Mouse (Mus musculus): Measurements from ENCODE around the gene Dagla. TPM values are rescaled to one million over a fixed set of nuclear protein-coding genes. Genes with fewer than 3 reads are reported as not detected.

Gene Dagla
- polyA plus RNA-seq, 1 experiment from 2014 or later, result 1.3 TPM

DNA sequence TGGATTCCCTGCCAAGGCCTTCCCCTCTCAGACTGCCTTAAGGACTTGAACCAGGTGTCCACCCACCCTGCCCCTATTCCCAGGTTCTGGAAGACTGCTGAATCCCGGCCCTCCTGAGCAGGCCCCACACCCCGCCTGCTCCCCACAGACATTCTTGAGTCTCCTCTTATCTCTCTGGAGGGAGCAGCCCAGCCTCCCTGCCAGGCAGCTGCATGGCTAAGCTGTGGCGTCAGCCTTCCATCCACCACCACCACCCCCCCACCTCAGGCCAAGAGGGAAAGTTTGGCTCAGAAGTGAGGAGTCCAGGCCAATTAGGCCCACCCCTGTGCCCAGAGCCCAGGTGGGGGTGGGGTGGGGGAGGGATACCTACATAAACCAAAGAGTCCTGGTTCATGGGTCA is 66.2 kb downstream of the Dagla start:
- peak overlapping the region; percentile 61 for H3K27ac ChIP-seq (ENCODE audit: poor library complexity, severe bottlenecking)
- H3K4me1 ChIP-seq (replicated peaks), result peaks cover 45% of the 10 kb centered on the region
- 27% methylated on average over 3 of the region's 3 CpGs for WGBS
- no peaks in the 10 kb centered on the region for H3K9me3 ChIP-seq (replicated peaks)
- 0 out of 2 replicates have a peak overlapping the region, but pooled peaks have one; percentile 20 for H3K9ac ChIP-seq
- H3K27me3 ChIP-seq (replicated peaks), result peaks cover 10% of the 10 kb centered on the region
- H3K4me3 ChIP-seq, result no peak overlapping the region
- ATAC-seq (ENCODE audit: insufficient number of reproducible peaks, low FRiP score), result peak; percentile 16; the same call in 1 of the 2 replicates
- H3K36me3 ChIP-seq, result no peaks in the 10 kb centered on the region
- peak overlapping the region; percentile 77 for H3K4me2 ChIP-seq

DNA sequence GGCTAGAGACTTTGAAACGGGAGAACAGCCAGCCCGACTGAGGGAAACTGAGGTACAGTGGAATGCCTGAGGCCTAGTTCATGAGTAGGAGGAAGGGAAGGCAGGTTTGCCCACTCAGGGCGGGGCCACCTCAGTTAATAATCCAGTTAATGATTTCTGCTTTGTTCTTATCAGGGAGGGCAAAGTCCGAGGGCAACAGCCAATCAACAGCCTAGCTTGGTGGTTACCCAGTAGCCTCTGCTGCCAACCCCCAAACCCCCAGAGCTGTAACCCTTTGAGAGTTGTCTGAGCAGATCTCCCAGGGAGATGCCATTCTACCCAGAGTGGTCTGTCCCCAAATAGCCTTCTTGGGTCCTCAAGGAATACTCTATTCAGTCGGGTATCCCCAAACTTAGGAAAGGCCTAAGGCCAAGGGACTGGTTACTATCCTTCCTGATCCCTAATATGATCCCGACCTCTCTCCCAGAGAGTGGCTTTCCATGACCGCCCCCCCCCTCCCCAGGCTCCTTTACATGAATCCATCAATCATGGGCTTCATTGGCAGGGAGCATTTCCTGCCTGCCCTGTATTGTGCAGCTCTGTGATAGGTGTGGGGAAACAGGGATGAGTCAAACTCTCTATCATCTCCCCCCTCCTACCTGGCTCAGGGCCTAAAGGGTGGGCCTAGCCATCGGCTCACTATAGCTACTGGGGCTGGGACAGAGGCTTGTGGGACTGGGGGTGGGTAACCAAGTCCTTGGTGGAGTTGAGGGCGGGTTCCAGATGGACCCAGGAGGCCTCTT is 68.7 kb downstream of the Dagla start:
- Histone ChIP-seq H3K27me3 (replicated peaks) (peaks cover 20% of the 10 kb centered on the region), H3K9me3 (replicated peaks) (no peaks in the 10 kb centered on the region), H3K4me2 (no peak overlapping the region), H3K4me3 (no peak overlapping the region), H3K9ac (no peak overlapping the region), H3K27ac (ENCODE audit: poor library complexity, severe bottlenecking) (no peak overlapping the region), H3K36me3 (no peaks in the 10 kb centered on the region), H3K4me1 (replicated peaks) (peaks cover 50% of the 10 kb centered on the region)
- 75% methylated on average over 9 of the region's 9 CpGs for WGBS
- no peak for ATAC-seq (ENCODE audit: insufficient number of reproducible peaks, low FRiP score)

DNA sequence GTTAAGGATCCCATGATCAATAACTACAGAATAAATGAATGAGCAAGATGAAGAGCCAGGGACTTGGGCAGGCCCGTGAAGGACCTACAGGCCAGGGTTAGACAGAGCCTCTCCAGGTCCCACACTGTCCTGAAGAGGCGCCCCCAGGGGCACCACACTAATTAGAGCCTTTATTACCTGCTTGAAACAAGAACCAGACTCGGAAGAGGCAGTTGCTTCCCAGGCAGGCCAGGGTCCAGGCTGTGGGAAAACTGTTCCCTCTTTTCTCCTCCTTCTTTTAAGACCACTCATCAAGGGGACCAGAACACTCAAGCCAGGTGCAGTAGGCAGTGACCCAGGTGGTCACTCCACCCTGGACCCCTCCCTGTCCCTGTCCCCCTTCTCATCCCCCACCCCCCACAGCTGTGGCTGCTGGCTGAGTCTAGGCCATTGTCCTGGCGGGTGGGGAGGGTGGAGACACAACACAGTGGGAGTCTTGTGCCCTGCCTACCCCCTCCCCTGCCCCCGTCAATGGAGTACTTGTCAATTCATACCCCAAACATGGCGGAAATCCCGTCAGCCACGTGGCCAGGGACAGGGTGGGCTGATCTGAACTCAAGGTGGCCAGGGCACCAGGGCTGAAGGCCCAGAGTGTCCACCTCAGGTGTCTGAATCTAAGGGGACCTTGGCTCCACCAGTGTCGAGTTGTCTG is 72.2 kb downstream of the Dagla start:
- ATAC-seq (ENCODE audit: insufficient number of reproducible peaks, low FRiP score), result no peak
- Histone ChIP-seq H3K4me3 (no peak overlapping the region), H3K27me3 (replicated peaks) (peaks cover 11% of the 10 kb centered on the region; the same call in 1 of the 2 replicates), H3K9me3 (replicated peaks) (no peaks in the 10 kb centered on the region), H3K9ac (no peak overlapping the region), H3K4me1 (replicated peaks) (peaks cover 32% of the 10 kb centered on the region), H3K36me3 (no peaks in the 10 kb centered on the region), H3K4me2 (no peak overlapping the region), H3K27ac (ENCODE audit: poor library complexity, severe bottlenecking) (peak overlapping the region; percentile 13; the same call in 1 of the 2 replicates)
- WGBS, result 52% methylated on average over 9 of the region's 9 CpGs

DNA sequence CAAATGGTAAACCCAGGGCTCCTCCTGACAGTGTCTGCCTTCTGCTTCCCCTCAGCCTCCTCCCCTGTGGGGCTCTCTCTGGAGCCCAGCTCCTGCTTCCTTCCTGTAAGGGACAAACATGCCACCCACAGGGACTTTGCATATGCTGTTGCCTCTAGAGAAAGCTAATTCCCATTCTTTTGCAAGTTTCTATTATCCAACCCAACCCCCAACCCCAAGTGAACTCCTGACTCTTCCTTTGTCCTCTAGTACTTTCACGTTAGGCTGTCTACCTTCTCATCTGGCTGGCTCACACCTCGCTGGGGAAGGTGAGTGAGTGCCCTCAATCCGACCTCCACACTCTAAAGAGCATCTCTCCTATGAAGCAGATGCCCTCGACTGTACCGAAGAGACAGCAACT is 72.8 kb downstream of the Dagla start:
- no peaks in the 10 kb centered on the region for H3K36me3 ChIP-seq
- H3K27ac ChIP-seq (ENCODE audit: poor library complexity, severe bottlenecking), result peak overlapping the region; percentile 28; the same call in 1 of the 2 replicates
- H3K27me3 ChIP-seq (replicated peaks), result peaks cover 11% of the 10 kb centered on the region; the same call in 1 of the 2 replicates
- H3K9me3 ChIP-seq (replicated peaks), result no peaks in the 10 kb centered on the region
- H3K4me1 ChIP-seq (replicated peaks), result peaks cover 32% of the 10 kb centered on the region
- H3K4me3 ChIP-seq, result no peak overlapping the region
- WGBS, result 25% methylated on average over 5 of the region's 5 CpGs
- ATAC-seq (ENCODE audit: insufficient number of reproducible peaks, low FRiP score), result no peak
- H3K4me2 ChIP-seq, result no peak overlapping the region
- H3K9ac ChIP-seq, result no peak overlapping the region

DNA sequence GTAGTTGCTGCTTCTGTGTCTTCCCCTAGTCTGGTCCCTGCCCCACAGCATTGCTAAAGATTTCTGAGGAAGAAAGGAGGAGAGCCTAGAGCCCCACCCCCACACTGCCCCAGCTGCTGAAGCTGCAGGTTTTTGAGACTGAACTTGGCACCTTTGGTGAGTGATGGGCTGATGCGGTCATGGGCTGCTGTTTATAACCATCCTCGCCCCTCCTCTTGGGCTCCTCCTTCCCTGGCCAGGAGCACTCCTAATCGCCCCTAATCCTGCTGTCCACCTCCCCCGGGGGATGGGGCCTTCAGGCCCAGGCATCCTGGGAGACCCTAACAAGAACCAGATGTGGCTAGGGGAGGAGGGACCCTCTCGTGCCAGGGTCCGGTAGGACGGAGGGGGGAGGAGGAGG is 73.7 kb downstream of the Dagla start:
- Histone ChIP-seq H3K9me3 (replicated peaks) (no peaks in the 10 kb centered on the region), H3K27ac (ENCODE audit: poor library complexity, severe bottlenecking) (peak overlapping the region; percentile 28; the same call in 1 of the 2 replicates), H3K4me1 (replicated peaks) (peaks cover 28% of the 10 kb centered on the region), H3K4me3 (no peak overlapping the region), H3K9ac (no peak overlapping the region), H3K4me2 (no peak overlapping the region; the same call in 1 of the 2 replicates), H3K36me3 (no peaks in the 10 kb centered on the region), H3K27me3 (replicated peaks) (peaks cover 11% of the 10 kb centered on the region; the same call in 1 of the 2 replicates)
- 0 out of 2 replicates have a peak, but pooled peaks have one; percentile 29 for ATAC-seq (ENCODE audit: insufficient number of reproducible peaks, low FRiP score)
- WGBS, result 12% methylated on average over 7 of the region's 7 CpGs

DNA sequence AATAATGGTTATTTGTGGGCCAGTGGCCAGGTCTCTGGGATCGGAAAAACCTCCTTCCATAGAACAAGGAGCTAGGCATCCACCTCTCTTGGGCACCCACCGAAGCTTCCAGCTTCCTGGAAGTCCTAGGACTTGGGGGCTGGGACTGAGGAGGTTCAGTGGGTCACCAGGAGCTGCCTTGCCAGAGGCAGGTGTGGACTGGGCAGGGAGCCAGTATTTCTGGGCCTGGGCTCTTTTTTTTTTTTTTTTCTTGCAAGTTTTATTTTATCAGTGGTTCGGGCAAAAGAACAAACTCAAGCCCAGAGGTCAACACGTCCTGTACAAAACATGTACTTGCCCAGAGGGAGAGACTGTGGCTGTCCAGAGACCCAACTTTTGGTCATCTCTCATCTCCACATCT is 78.9 kb downstream of the Dagla start:
- H3K4me1 ChIP-seq (replicated peaks), result peaks cover 47% of the 10 kb centered on the region
- no peaks in the 10 kb centered on the region for H3K36me3 ChIP-seq
- H3K4me2 ChIP-seq, result no peak overlapping the region
- no peaks in the 10 kb centered on the region for H3K9me3 ChIP-seq (replicated peaks)
- WGBS, result 51% methylated on average over 4 of the region's 4 CpGs
- no peak overlapping the region for H3K4me3 ChIP-seq
- ATAC-seq (ENCODE audit: insufficient number of reproducible peaks, low FRiP score), result no peak
- H3K27ac ChIP-seq (ENCODE audit: poor library complexity, severe bottlenecking), result no peak overlapping the region
- H3K27me3 ChIP-seq (replicated peaks), result no peaks in the 10 kb centered on the region
- no peak overlapping the region for H3K9ac ChIP-seq

DNA sequence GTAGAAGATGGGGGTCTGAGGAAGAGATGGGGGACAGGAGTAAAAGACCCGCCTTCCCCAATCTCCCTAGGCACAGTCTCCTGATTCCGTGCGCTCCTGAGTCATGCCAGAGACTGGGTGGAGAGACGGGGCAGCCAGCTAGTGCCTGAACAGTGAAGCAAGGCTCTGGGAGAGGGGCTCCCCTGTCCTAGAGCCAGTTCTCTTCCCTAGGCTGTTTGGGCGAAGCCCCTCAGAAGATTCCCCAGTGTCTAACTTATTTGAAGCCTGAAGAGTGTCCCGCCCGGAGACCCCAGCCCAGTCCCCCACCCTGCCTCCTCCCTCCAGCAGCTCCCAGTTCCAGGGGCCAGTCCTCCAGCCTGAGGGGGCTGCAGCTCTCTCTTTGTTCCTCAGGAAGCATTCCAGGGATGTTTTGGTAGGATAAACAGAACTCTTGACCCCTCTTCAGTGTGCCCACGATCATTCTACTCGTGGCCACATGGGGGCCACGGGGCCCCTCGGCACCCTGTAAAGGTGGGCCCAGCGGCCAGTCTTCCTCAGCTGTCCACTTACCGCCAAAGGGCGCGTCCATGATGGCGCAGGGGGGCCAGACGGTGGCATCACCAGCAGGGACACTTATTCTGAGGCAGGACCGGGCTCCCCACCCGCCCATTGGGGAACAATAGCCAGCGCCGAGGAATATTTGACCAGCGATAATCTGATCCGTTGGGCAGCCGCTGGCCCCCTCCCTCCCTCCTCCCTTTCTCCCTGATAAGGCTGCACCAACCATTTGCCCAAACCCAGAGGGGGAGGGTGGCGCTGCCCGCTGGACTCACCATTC is 79.8 kb downstream of the Dagla start:
- Histone ChIP-seq H3K27ac (ENCODE audit: poor library complexity, severe bottlenecking) (peak overlapping the region; percentile 14), H3K4me2 (peak overlapping the region; percentile 65), H3K9me3 (replicated peaks) (no peaks in the 10 kb centered on the region), H3K27me3 (replicated peaks) (no peaks in the 10 kb centered on the region), H3K4me1 (replicated peaks) (peaks cover 40% of the 10 kb centered on the region), H3K9ac (peak overlapping the region; percentile 54; the same call in 1 of the 2 replicates), H3K4me3 (peak overlapping the region; percentile 33), H3K36me3 (0 out of 2 replicates have a peak, but pooled peaks cover 6% of the 10 kb centered on the region)
- WGBS, result 15% methylated on average over 26 of the region's 26 CpGs
- ATAC-seq (ENCODE audit: insufficient number of reproducible peaks, low FRiP score), result peak; percentile 12

DNA sequence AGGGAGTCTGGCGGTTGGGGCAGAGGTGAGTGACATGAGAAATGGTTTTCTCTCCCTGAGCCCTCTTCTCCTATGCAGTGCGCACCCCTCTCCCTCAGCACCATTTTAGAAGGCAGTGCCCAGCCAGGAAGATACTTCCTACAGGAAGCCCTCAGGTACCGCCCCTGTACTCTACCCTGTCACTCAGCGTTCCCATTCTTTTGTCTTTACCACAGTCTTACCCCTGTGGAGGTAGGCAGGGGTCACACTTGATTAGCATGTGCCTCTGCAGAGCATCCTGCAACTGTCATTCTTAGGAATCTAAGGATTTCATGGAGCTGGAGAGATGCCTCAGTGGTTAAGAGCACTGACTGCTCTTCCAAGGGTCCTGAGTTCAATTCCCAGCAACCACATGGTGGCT is 81.1 kb downstream of the Dagla start:
- 74% methylated on average over 4 of the region's 4 CpGs for WGBS
- no peak for ATAC-seq (ENCODE audit: insufficient number of reproducible peaks, low FRiP score)

DNA sequence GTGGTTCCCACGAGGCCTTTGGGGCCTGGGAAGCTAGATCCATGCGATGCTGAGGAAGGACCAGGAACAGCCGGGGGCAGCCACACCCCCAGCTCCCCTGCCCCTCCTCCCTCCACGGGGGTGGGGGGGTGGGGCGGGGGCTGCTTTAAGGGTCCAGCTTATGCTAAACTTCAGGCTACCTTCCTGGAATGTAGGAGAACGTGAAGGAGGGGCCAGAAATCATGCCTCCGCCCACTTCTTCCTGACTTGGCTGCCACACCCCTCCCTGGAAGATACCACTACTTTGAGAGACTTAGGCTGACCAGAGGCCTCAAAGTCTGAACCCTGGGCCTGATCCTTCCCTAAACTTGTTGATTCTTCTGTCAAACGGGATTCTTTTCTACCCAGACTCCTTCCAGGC is 82.0 kb downstream of the Dagla start:
- 0 out of 2 replicates have a peak overlapping the region, but pooled peaks have one; percentile 0 for H3K27ac ChIP-seq (ENCODE audit: poor library complexity, severe bottlenecking)
- 0 out of 2 replicates have a peak, but pooled peaks cover 6% of the 10 kb centered on the region for H3K36me3 ChIP-seq
- H3K9me3 ChIP-seq (replicated peaks), result no peaks in the 10 kb centered on the region
- no peak overlapping the region for H3K9ac ChIP-seq
- 36% methylated on average over 7 of the region's 8 CpGs for WGBS
- no peak overlapping the region for H3K4me2 ChIP-seq
- H3K4me1 ChIP-seq (replicated peaks), result peaks cover 39% of the 10 kb centered on the region
- H3K4me3 ChIP-seq, result no peak overlapping the region
- peak; percentile 16; the same call in 1 of the 2 replicates for ATAC-seq (ENCODE audit: insufficient number of reproducible peaks, low FRiP score)
- no peaks in the 10 kb centered on the region for H3K27me3 ChIP-seq (replicated peaks)

More for the DNA sequence above, 81.1 kb downstream of the Dagla start:
- 0 out of 2 replicates have a peak, but pooled peaks cover 6% of the 10 kb centered on the region for H3K36me3 ChIP-seq
- H3K9ac ChIP-seq, result no peak overlapping the region
- H3K4me1 ChIP-seq (replicated peaks), result peaks cover 39% of the 10 kb centered on the region
- H3K27ac ChIP-seq (ENCODE audit: poor library complexity, severe bottlenecking), result no peak overlapping the region
- H3K4me3 ChIP-seq, result no peak overlapping the region
- no peaks in the 10 kb centered on the region for H3K9me3 ChIP-seq (replicated peaks)
- H3K4me2 ChIP-seq, result no peak overlapping the region
- no peaks in the 10 kb centered on the region for H3K27me3 ChIP-seq (replicated peaks)

DNA sequence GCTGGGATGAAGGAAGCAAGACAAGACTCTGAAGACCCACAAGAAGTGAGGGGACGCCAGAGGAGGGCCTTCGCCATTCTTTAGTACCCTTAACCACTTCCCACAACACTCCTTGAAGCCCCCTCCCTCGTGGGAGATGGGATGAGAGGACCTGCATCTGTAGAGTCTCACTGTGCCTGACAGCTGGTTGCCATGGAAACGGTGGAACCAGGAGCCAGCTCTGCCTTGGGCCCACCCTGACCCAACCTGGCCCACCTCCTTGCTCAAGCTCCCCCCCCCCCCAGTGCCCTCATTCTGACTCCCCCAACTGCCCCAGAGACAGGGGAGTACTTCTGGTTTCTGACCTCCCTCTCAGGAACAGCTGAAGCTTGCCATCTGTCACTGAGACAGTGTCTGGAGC is 83.1 kb downstream of the Dagla start:
- 33% methylated on average over 4 of the region's 4 CpGs for WGBS
- Histone ChIP-seq H3K4me1 (replicated peaks) (peaks cover 39% of the 10 kb centered on the region), H3K9ac (no peak overlapping the region), H3K27me3 (replicated peaks) (no peaks in the 10 kb centered on the region), H3K9me3 (replicated peaks) (no peaks in the 10 kb centered on the region), H3K4me2 (no peak overlapping the region), H3K4me3 (no peak overlapping the region), H3K36me3 (0 out of 2 replicates have a peak, but pooled peaks cover 6% of the 10 kb centered on the region), H3K27ac (ENCODE audit: poor library complexity, severe bottlenecking) (no peak overlapping the region)
- ATAC-seq (ENCODE audit: insufficient number of reproducible peaks, low FRiP score), result no peak
